In the genomic region with DNA sequence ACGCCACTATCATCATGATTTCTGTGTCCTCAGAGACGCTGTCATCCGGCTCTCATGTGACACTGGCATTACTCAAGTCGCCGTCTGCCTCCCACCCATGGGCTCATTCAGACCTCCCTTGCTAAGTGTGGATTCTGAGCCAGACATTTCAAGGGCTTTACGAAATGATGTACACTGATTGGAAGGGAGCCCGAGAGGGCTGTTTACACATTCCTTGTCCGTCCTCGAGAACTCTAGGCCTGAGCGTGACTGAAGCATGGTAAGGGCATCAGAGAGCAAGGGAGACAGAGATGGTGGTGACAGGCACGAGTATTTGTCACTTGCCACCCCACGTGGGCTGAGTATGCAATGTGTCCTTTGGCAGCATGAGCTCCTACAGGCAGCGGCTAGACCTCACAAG, we compare ENCODE assay signal across 8 mouse cellular contexts. TPM values are rescaled to one million over a fixed set of nuclear protein-coding genes. Genes with fewer than 3 reads are reported as not detected.
DNase-seq lines count a peak whose midpoint lies in the region; ATAC-seq and TF ChIP-seq lines count a peak whose summit lies in the region.

No protein-coding gene starts in this region.

- no peaks in the 10 kb centered on the region for H3K9me3 ChIP-seq in midbrain, postnatal 0 days (ENCODE audit: low read length)
- H3K9me3 ChIP-seq in midbrain, embryonic 16.5 days (replicated peaks; ENCODE audit: control insufficient read depth, low read length, poor library complexity, severe bottlenecking), result no peaks in the 10 kb centered on the region
- H3K9me3 ChIP-seq in stomach, embryonic 15.5 days, result no peaks in the 10 kb centered on the region
- no peaks in the 10 kb centered on the region for H3K9me3 ChIP-seq in forebrain, embryonic 13.5 days (replicated peaks)

- no peak overlapping the region for H3K27ac ChIP-seq in midbrain, postnatal 0 days (ENCODE audit: low read depth, low read length)
- no peak overlapping the region for H3K27ac ChIP-seq in midbrain, embryonic 16.5 days (ENCODE audit: low read length)
- H3K27ac ChIP-seq in stomach, embryonic 15.5 days, result peak overlapping the region; percentile 59; the same call in 1 of the 2 replicates
- no peak overlapping the region for H3K27ac ChIP-seq in forebrain, embryonic 13.5 days

- H3K36me3 ChIP-seq in midbrain, postnatal 0 days (ENCODE audit: insufficient read depth, low read length), result no peaks in the 10 kb centered on the region
- H3K36me3 ChIP-seq in midbrain, embryonic 16.5 days (ENCODE audit: control insufficient read depth, insufficient read depth, low read length), result no peaks in the 10 kb centered on the region
- no peaks in the 10 kb centered on the region for H3K36me3 ChIP-seq in stomach, embryonic 15.5 days
- no peaks in the 10 kb centered on the region for H3K36me3 ChIP-seq in forebrain, embryonic 13.5 days (ENCODE audit: poor library complexity, severe bottlenecking)

- 56% methylated on average over 13 of the region's 13 CpGs for WGBS in midbrain, postnatal 0 days
- 70% methylated on average over 13 of the region's 13 CpGs for WGBS in midbrain, embryonic 16.5 days
- WGBS in stomach, embryonic 15.5 days, result 26% methylated on average over 13 of the region's 13 CpGs
- WGBS in forebrain, embryonic 13.5 days, result 75% methylated on average over 13 of the region's 13 CpGs

- peak; percentile 10 for DNase-seq in embryo, embryonic 11 days
- DNase-seq in embryo, embryonic 10.5 days (ENCODE audit: low spot score), result no peak
- peak; percentile 61 for DNase-seq in midbrain, postnatal 0 days (ENCODE audit: low spot score)
- DNase-seq in heart, postnatal 4 days, result peak; percentile 74
- no peak for DNase-seq in gastrocnemius, adult 8-10 months (ENCODE audit: low spot score in 2 of 2)

- peaks cover 8% of the 10 kb centered on the region for H3K4me1 ChIP-seq in midbrain, postnatal 0 days (ENCODE audit: insufficient read depth, low read length)
- peaks cover 9% of the 10 kb centered on the region; the same call in 1 of the 2 replicates for H3K4me1 ChIP-seq in midbrain, embryonic 16.5 days (ENCODE audit: control insufficient read depth, insufficient read depth, low read length)
- H3K4me1 ChIP-seq in stomach, embryonic 15.5 days, result peaks cover 8% of the 10 kb centered on the region; the same call in 1 of the 2 replicates
- H3K4me1 ChIP-seq in forebrain, embryonic 13.5 days, result peaks cover 21% of the 10 kb centered on the region

- peak; percentile 41; the same call in 1 of the 2 replicates for ATAC-seq in midbrain, postnatal 0 days (ENCODE audit: low FRiP score)
- no peak for ATAC-seq in midbrain, embryonic 16.5 days
- ATAC-seq in stomach, embryonic 15.5 days (ENCODE audit: insufficient read depth, low FRiP score, low read depth), result peak; percentile 70
- ATAC-seq in forebrain, embryonic 13.5 days, result no peak

- H3K27me3 ChIP-seq in midbrain, postnatal 0 days (ENCODE audit: insufficient read depth, low read length), result no peaks in the 10 kb centered on the region
- no peaks in the 10 kb centered on the region for H3K27me3 ChIP-seq in midbrain, embryonic 16.5 days (ENCODE audit: control insufficient read depth, insufficient read depth, low read depth, low read length)
- H3K27me3 ChIP-seq in stomach, embryonic 15.5 days (replicated peaks), result no peaks in the 10 kb centered on the region
- H3K27me3 ChIP-seq in forebrain, embryonic 13.5 days, result no peaks in the 10 kb centered on the region

- H3K9ac ChIP-seq in midbrain, postnatal 0 days (replicated peaks; ENCODE audit: low read length, poor library complexity, severe bottlenecking), result no peak overlapping the region
- no peak overlapping the region for H3K9ac ChIP-seq in midbrain, embryonic 16.5 days (ENCODE audit: low read depth, low read length)
- no peak overlapping the region for H3K9ac ChIP-seq in stomach, embryonic 15.5 days
- no peak overlapping the region for H3K9ac ChIP-seq in forebrain, embryonic 13.5 days

- H3K4me2 ChIP-seq in midbrain, postnatal 0 days (ENCODE audit: low read depth, low read length, poor library complexity, severe bottlenecking), result no peak overlapping the region
- H3K4me2 ChIP-seq in midbrain, embryonic 16.5 days (ENCODE audit: low read length), result no peak overlapping the region
- H3K4me2 ChIP-seq in stomach, embryonic 15.5 days, result no peak overlapping the region
- H3K4me2 ChIP-seq in forebrain, embryonic 13.5 days, result no peak overlapping the region

- H3K4me3 ChIP-seq in midbrain, postnatal 0 days (ENCODE audit: low read depth, low read length), result no peak overlapping the region
- no peak overlapping the region for H3K4me3 ChIP-seq in midbrain, embryonic 16.5 days (ENCODE audit: low read depth, low read length)
- H3K4me3 ChIP-seq in stomach, embryonic 15.5 days (replicated peaks), result no peak overlapping the region
- no peak overlapping the region for H3K4me3 ChIP-seq in forebrain, embryonic 13.5 days

- TF ChIP-seq CTCF in midbrain, postnatal 0 days (IDR thresholded peaks at IDR 0.05), result no peak

RNA-seq across cellular contexts. Expression of a gene that starts 49.0 kb away (rescaled TPM):
- total RNA-seq in midbrain, postnatal 0 days (2014; rRNA removed), result 51.3 and 80.9 TPM in 2 replicates
- polyA plus RNA-seq in midbrain, postnatal 0 days (2015; fragmentation: Nextera tagmentation; extraction: Ambion mirVana), result 65.4 and 66.4 TPM in 2 replicates
- 45.7 and 49.0 TPM in 2 replicates for polyA plus RNA-seq in midbrain, embryonic 16.5 days (2015; fragmentation: Nextera tagmentation; extraction: Ambion mirVana)
- total RNA-seq in heart, postnatal 4 days (2021), result 10 to 100 TPM; 47.2 to 52.9 TPM
- 74.9 and 80.5 TPM in 2 replicates for polyA plus RNA-seq in stomach, embryonic 15.5 days (2015; fragmentation: Nextera tagmentation; extraction: Ambion mirVana)
- polyA plus RNA-seq in forebrain, embryonic 13.5 days (2015; fragmentation: Nextera tagmentation; extraction: Ambion mirVana), result 31.1 and 38.6 TPM in 2 replicates
- total RNA-seq in gastrocnemius, adult 8-10 months (2022), result 10 to 100 TPM; 43.1 to 54.1 (median 49.5) TPM

Comparison
In these comparisons a context has a peak if more than half of its experiments do, and no peak if none do; other contexts are left out.
1. DNase-seq: peak in embryo, embryonic 11 days (single experiment), midbrain, postnatal 0 days (single experiment) and heart, postnatal 4 days (single experiment); none in embryo, embryonic 10.5 days (single experiment) and gastrocnemius, adult 8-10 months (0 of 2).
2. ATAC-seq: peak in midbrain, postnatal 0 days (single experiment) and stomach, embryonic 15.5 days (single experiment); none in midbrain, embryonic 16.5 days (single experiment) and forebrain, embryonic 13.5 days (single experiment).